Mouse (Mus musculus) CH12.LX (cell line): Measurements from ENCODE around the gene Fam19a2. TPM values are rescaled to one million over a fixed set of nuclear protein-coding genes. Genes with fewer than 3 reads are reported as not detected.

Experiments
- DNase-seq: peaks from one replicate; pipeline ENCODE4 v3.0.0-alpha.2; 2013; ENCODE audit errors: extremely low read depth
- H3K27ac ChIP-seq: 2 replicates; pipeline ENCODE4 v1.5.1; 2012; ENCODE audit warnings: low read depth, mild to moderate bottlenecking, control low read depth, moderate library complexity; ENCODE audit not compliant: insufficient read depth
- H3K27me3 ChIP-seq: replicated peaks from 2 replicates; pipeline ENCODE3; 2012; ENCODE audit warnings: inconsistent platforms
- H3K36me3 ChIP-seq, 2 experiments: replicated peaks in 1 of 2; 2 replicates each; pipeline versions ENCODE3 to v1.6.1; 2012; ENCODE audit warnings: inconsistent platforms in 1 of 2, low read length in 1 of 2, mild to moderate bottlenecking in 1 of 2, mixed read lengths in 1 of 2, moderate library complexity in 1 of 2; ENCODE audit not compliant: control insufficient read depth in 1 of 2, insufficient read depth in 1 of 2
- H3K4me1 ChIP-seq, 2 experiments: 2 replicates each; pipeline ENCODE4 v1.6.1; 2012; ENCODE audit warnings: inconsistent platforms in 1 of 2, moderate library complexity in 1 of 2; ENCODE audit not compliant: insufficient read depth in 2 of 2, control insufficient read depth in 1 of 2
- H3K4me2 ChIP-seq: 2 replicates; pipeline ENCODE4 v1.6.1; 2012; ENCODE audit warnings: low read depth, mild to moderate bottlenecking, control low read depth; ENCODE audit not compliant: poor library complexity, insufficient read depth, severe bottlenecking
- H3K4me3 ChIP-seq, 3 experiments: fragments of 150-350 bp in 1 of 3; sonication (generic) in 1 of 3; replicated peaks in 1 of 3; 2 replicates each; pipeline versions ENCODE3 to v1.5.1; 2011 to 2012; ENCODE audit warnings: low read depth in 2 of 3, low read length in 2 of 3, mild to moderate bottlenecking in 2 of 3, moderate library complexity in 2 of 3, control low read depth in 1 of 3, improper control_type of control experiment in 1 of 3, inconsistent platforms in 1 of 3, mixed read lengths in 1 of 3; ENCODE audit not compliant: poor library complexity in 1 of 3
- H3K79me2 ChIP-seq: replicated peaks from 2 replicates; pipeline ENCODE4 v1.6.1; 2012; ENCODE audit warnings: mild to moderate bottlenecking, moderate library complexity; ENCODE audit not compliant: control insufficient read depth, poor library complexity, insufficient read depth, severe bottlenecking; ENCODE audit errors: extremely low read depth
- H3K9ac ChIP-seq: 2 replicates; pipeline ENCODE4 v1.6.1; 2012; ENCODE audit warnings: low read depth, mild to moderate bottlenecking, control low read depth, moderate library complexity; ENCODE audit not compliant: insufficient read depth
- H3K9me3 ChIP-seq: replicated peaks from 2 replicates; pipeline ENCODE3; 2012; ENCODE audit warnings: low read length, inconsistent platforms, mixed read lengths
- BHLHE40 ChIP-seq: IDR thresholded peaks from 2 replicates; pipeline ENCODE4 v1.6.1; 2011; ENCODE audit warnings: mild to moderate bottlenecking, low read depth, low read length, improper control_type of control experiment
- CHD1 ChIP-seq: IDR thresholded peaks from 2 replicates; pipeline ENCODE4 v1.6.1; 2012; ENCODE audit warnings: low read depth, low read length, improper control_type of control experiment, inconsistent platforms
- CTCF ChIP-seq, 2 experiments: IDR thresholded peaks in 1 of 2; conservative IDR thresholded peaks in 1 of 2; 2 replicates each; pipeline ENCODE4 v1.5.1; 2011 to 2012; ENCODE audit warnings: low read depth in 2 of 2, low read length in 2 of 2, improper control_type of control experiment in 1 of 2, inconsistent platforms in 1 of 2, mild to moderate bottlenecking in 1 of 2, moderate library complexity in 1 of 2
- E2F4 ChIP-seq: IDR thresholded peaks from 2 replicates; pipeline ENCODE4 v1.6.1; 2011; ENCODE audit warnings: low read depth, low read length, improper control_type of control experiment; ENCODE audit not compliant: insufficient replicate concordance
- EP300 ChIP-seq: IDR thresholded peaks from 2 replicates; pipeline ENCODE4 v1.6.1; 2011; ENCODE audit warnings: low read length, improper control_type of control experiment
- GABPA ChIP-seq: IDR thresholded peaks from 2 replicates; pipeline ENCODE4 v1.6.1; 2012; ENCODE audit warnings: low read depth, low read length, improper control_type of control experiment, inconsistent platforms; ENCODE audit not compliant: insufficient replicate concordance
- KAT2A ChIP-seq: IDR thresholded peaks from 2 replicates; pipeline ENCODE4 v1.6.1; 2012; ENCODE audit warnings: low read length, improper control_type of control experiment, inconsistent platforms; ENCODE audit not compliant: insufficient replicate concordance
- MAFK ChIP-seq: IDR thresholded peaks from 2 replicates; pipeline ENCODE4 v1.6.1; 2011; ENCODE audit warnings: low read length, improper control_type of control experiment; ENCODE audit not compliant: insufficient replicate concordance
- MAX ChIP-seq: IDR thresholded peaks from 2 replicates; pipeline ENCODE4 v1.6.1; 2011; ENCODE audit warnings: low read length, improper control_type of control experiment
- MAZ ChIP-seq: IDR thresholded peaks from 2 replicates; pipeline ENCODE4 v1.6.1; 2012; ENCODE audit warnings: low read depth, mild to moderate bottlenecking, inconsistent platforms, low read length, improper control_type of control experiment, moderate library complexity
- MEF2A ChIP-seq: IDR thresholded peaks from 2 replicates; pipeline ENCODE4 v1.6.1; 2014; ENCODE audit warnings: low read depth, mild to moderate bottlenecking, inconsistent platforms, low read length, improper control_type of control experiment, borderline replicate concordance
- MXI1 ChIP-seq: IDR thresholded peaks from 2 replicates; pipeline ENCODE4 v1.6.1; 2011; ENCODE audit warnings: mild to moderate bottlenecking, low read depth, low read length, improper control_type of control experiment
- MYC ChIP-seq: IDR thresholded peaks from 2 replicates; pipeline ENCODE4 v1.6.1; 2011; ENCODE audit warnings: low read depth, mild to moderate bottlenecking, improper control_type of control experiment, low read length
- PAX5 ChIP-seq: IDR thresholded peaks from 2 replicates; pipeline ENCODE4 v1.6.1; 2012; ENCODE audit warnings: low read length, inconsistent platforms, mixed read lengths
- POLR2A ChIP-seq: IDR thresholded peaks from 2 replicates; pipeline ENCODE4 v1.6.1; 2011; ENCODE audit warnings: low read depth, mild to moderate bottlenecking, improper control_type of control experiment, low read length
- POLR2AphosphoS2 ChIP-seq: IDR thresholded peaks from 2 replicates; pipeline ENCODE4 v1.6.1; 2011; ENCODE audit warnings: low read depth, low read length, improper control_type of control experiment
- RCOR1 ChIP-seq: conservative IDR thresholded peaks from 2 replicates; pipeline ENCODE4 v1.6.1; 2012; ENCODE audit warnings: low read depth, mild to moderate bottlenecking, inconsistent platforms, low read length, improper control_type of control experiment
- SIN3A ChIP-seq: IDR thresholded peaks from 2 replicates; pipeline ENCODE4 v1.6.1; 2012; ENCODE audit warnings: low read length, improper control_type of control experiment, inconsistent platforms
- SMC3 ChIP-seq: IDR thresholded peaks from 2 replicates; pipeline ENCODE4 v1.6.1; 2011; ENCODE audit warnings: low read depth, low read length, improper control_type of control experiment
- TCF12 ChIP-seq: IDR thresholded peaks from 2 replicates; pipeline ENCODE4 v1.6.1; 2014; ENCODE audit warnings: low read depth, mild to moderate bottlenecking, inconsistent platforms, low read length, improper control_type of control experiment
- UBTF ChIP-seq: IDR thresholded peaks from 2 replicates; pipeline ENCODE4 v1.6.1; 2012; ENCODE audit warnings: low read depth, mild to moderate bottlenecking, inconsistent platforms, low read length, improper control_type of control experiment, moderate library complexity
- USF2 ChIP-seq: conservative IDR thresholded peaks from 2 replicates; pipeline ENCODE4 v1.6.1; 2011; ENCODE audit warnings: low read depth, low read length, improper control_type of control experiment
- ZC3H11A ChIP-seq: IDR thresholded peaks from 2 replicates; pipeline ENCODE4 v1.6.1; 2012; ENCODE audit warnings: low read depth, mild to moderate bottlenecking, inconsistent platforms, low read length, improper control_type of control experiment
- ZKSCAN1 ChIP-seq: IDR thresholded peaks from 2 replicates; pipeline ENCODE4 v1.6.1; 2012; ENCODE audit warnings: low read depth, inconsistent platforms, low read length, improper control_type of control experiment, borderline replicate concordance
- ZMIZ1 ChIP-seq: IDR thresholded peaks from 2 replicates; pipeline ENCODE4 v1.6.1; 2012; ENCODE audit warnings: low read depth, mild to moderate bottlenecking, inconsistent platforms, low read length, improper control_type of control experiment
- ZNF384 ChIP-seq: IDR thresholded peaks from 2 replicates; pipeline ENCODE4 v1.6.1; 2012; ENCODE audit warnings: low read depth, low read length, improper control_type of control experiment, inconsistent platforms
- dilution Hi-C: fragments of 300-500 bp; cut with MboI; formaldehyde crosslinking; loops from 2 replicates; pipeline ENCODE4 v1.14.3; 2020; ENCODE audit warnings: low sequenced_read_pairs; ENCODE audit not compliant: extremely low pct_unique_long_range_greater_than_20kb, extremely low pct_ligation_motif_present
- in situ Hi-C: fragments of 300-500 bp; cut with MboI; formaldehyde crosslinking; loops from 3 replicates; pipeline ENCODE4 v1.14.3; 2019; ENCODE audit warnings: low sequenced_read_pairs, low pct_ligation_motif_present, low pct_unique_long_range_greater_than_20kb, mixed read lengths
- polyA plus RNA-seq: library from polyadenylated mRNA; unstranded; fragments of >175 nt; gene quantifications from 2 replicates; pipeline ENCODE4 v1.2.1, GENCODE M21; 2012; ENCODE audit warnings: low read depth; ENCODE audit not compliant: insufficient read length
- total RNA-seq, 2 experiments: library from RNA; depleted of rRNA; stranded (reverse); fragments of 300-350 nt in 1 of 2; fragments of >200 nt in 1 of 2; gene quantifications; 2 replicates each; pipeline ENCODE4 v1.2.3; 2012 to 2014

Gene Fam19a2
- total and polyA plus RNA-seq, 3 experiments: not detected

GRCm38 (mm10) chr10:123360492-123360891 is 96.7 kb downstream of the Fam19a2 start:
- in situ Hi-C loops: no loop called here
- dilution Hi-C loops: no loop called here
- peaks cover 43% of the 10 kb centered on the region for H3K9me3 ChIP-seq
- no peaks in the 10 kb centered on the region for H3K36me3 ChIP-seq
- no peak overlapping the region for H3K9ac ChIP-seq
- no peak overlapping the region for H3K4me2 ChIP-seq
- no peaks in the 10 kb centered on the region for H3K79me2 ChIP-seq
- no peaks in the 10 kb centered on the region for H3K4me1 ChIP-seq
- TF ChIP-seq ZC3H11A (no peak), RCOR1 (no peak), ZMIZ1 (no peak)
- no peak overlapping the region for H3K27ac ChIP-seq
- no peak for DNase-seq
- no peaks in the 10 kb centered on the region for H3K27me3 ChIP-seq
- no peak overlapping the region for H3K4me3 ChIP-seq

- no peak overlapping the region for H3K4me3 ChIP-seq
- no peak overlapping the region for H3K4me2 ChIP-seq
- no peak overlapping the region for H3K9ac ChIP-seq
- no peak for DNase-seq
- no peaks in the 10 kb centered on the region for H3K36me3 ChIP-seq
- in situ Hi-C loops: no loop called here
- no peaks in the 10 kb centered on the region for H3K4me1 ChIP-seq
- H3K27me3 ChIP-seq: no peaks in the 10 kb centered on the region
- dilution Hi-C loops: no loop called here
- no peak overlapping the region for H3K27ac ChIP-seq
- TF ChIP-seq MAFK (no peak), EP300 (no peak), POLR2A (no peak), MYC (no peak), MAZ (no peak), E2F4 (no peak), BHLHE40 (no peak), TCF12 (no peak)
- no peaks in the 10 kb centered on the region for H3K79me2 ChIP-seq
- H3K9me3 ChIP-seq: peaks cover 40% of the 10 kb centered on the region
Observed at GRCm38 (mm10) chr10:123364628-123365027, 100.8 kb downstream of the Fam19a2 start.

GRCm38 (mm10) chr10:123367152-123367864 is 103.5 kb downstream of the Fam19a2 start:
- TF ChIP-seq POLR2AphosphoS2 (no peak), E2F4 (no peak), MXI1 (no peak), SMC3 (no peak), KAT2A (no peak), CHD1 (no peak), ZNF384 (no peak), GABPA (no peak), SIN3A (no peak), MAX (no peak), CTCF (conservative IDR thresholded peaks at IDR 0.05 in 1 of 2, IDR thresholded peaks at IDR 0.05 in 1 of 2; ENCODE audit: low read depth in 2 of 2, low read length in 2 of 2) (no peak), TCF12 (no peak), MEF2A (no peak), UBTF (no peak), USF2 (no peak), PAX5 (no peak), ZKSCAN1 (no peak), ZMIZ1 (no peak)
- H3K27me3 ChIP-seq: no peaks in the 10 kb centered on the region
- no peak overlapping the region for H3K4me3 ChIP-seq
- DNase-seq: no peak
- peaks cover 37% of the 10 kb centered on the region for H3K9me3 ChIP-seq
- H3K27ac ChIP-seq: no peak overlapping the region
- no peak overlapping the region for H3K4me2 ChIP-seq
- H3K9ac ChIP-seq: no peak overlapping the region
- no peaks in the 10 kb centered on the region for H3K36me3 ChIP-seq
- in situ Hi-C loops (no loop called here), dilution Hi-C loops (no loop called here)
- no peaks in the 10 kb centered on the region for H3K4me1 ChIP-seq
- no peaks in the 10 kb centered on the region for H3K79me2 ChIP-seq
